Mouse (Mus musculus) layer of hippocampus, postnatal 25 days (tissue): ENCODE measurements around the gene Usp33. TPM values are rescaled to one million over a fixed set of nuclear protein-coding genes. Genes with fewer than 3 reads are reported as not detected.
"Not testable (repeated sequence)": the region's sequence is repeated elsewhere in the genome, so short reads cannot be mapped to it uniquely, and the experiment has no call there.

Source experiments
- DNase-seq, 2 experiments: peaks; one replicate each; pipeline ENCODE4 v3.0.0; 2022; ENCODE audit warnings: mixed read lengths in 2 of 2, low spot score in 1 of 2; ENCODE audit errors: extremely low spot score in 1 of 2
- total RNA-seq, 2 experiments: library from RNA; stranded (reverse); gene quantifications; 2 replicates each; pipeline ENCODE4 v1.2.3; 2021

Gene Usp33
- total RNA-seq = 100 to 1,000 TPM; 116 to 123 TPM

GRCm38 (mm10) chr3:152345732-152346632, at the start of gene Usp33:
Gene Usp33, plus strand, starts transcription at chr3:152346478.
- peak; percentile 87 to 89 for DNase-seq

DNA sequence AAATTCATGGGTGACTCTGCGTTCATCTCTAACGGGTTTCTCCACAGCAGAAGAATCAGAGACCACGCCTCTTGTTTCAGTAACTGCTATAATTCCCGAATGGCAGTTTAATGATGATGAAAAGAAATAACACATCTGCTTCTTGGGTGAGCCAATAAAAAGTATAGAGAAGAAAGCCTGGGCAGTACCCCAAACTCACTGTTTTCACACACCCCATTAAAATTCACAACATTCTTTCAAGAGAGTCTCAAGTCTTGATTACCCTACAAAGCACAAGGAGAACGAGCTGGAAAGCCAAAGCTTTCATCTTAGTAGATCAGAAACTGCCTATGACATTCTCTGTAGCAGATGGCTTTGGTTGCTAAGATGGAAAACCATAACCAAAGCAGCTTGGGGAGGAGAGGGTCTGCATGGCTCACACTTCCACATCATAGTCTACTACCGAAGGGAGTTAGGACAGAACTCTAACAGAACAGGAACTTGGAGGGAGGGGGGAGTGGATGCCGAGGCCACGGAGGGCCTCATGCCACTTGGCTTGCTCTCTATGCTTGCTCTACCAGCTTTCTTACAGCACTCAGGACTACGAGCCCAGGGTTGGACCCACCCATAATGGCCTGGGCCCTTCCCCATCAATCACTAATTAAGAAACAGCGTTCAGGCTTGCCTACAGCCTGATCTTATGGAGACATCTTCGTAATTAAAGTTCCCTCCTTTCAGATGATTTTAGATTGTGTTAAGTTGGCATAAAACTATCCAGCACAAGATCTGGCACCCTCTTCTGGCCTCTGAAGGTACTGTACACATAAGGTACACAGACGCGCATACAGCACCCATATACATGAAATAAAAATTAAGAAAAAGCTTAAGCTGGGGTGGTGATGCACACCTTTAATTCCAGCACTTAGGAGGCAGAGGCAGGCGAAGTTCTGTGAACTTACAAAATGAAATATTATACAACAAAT, 45.6 kb upstream of the Usp33 start:
- no peak for DNase-seq

- no peak for DNase-seq
Measured at GRCm38 (mm10) chr3:152302991-152303390, 43.3 kb upstream of the Usp33 start.

GRCm38 (mm10) chr3:152304093-152304815, 42.0 kb upstream of the Usp33 start:
- no peak for DNase-seq

DNA sequence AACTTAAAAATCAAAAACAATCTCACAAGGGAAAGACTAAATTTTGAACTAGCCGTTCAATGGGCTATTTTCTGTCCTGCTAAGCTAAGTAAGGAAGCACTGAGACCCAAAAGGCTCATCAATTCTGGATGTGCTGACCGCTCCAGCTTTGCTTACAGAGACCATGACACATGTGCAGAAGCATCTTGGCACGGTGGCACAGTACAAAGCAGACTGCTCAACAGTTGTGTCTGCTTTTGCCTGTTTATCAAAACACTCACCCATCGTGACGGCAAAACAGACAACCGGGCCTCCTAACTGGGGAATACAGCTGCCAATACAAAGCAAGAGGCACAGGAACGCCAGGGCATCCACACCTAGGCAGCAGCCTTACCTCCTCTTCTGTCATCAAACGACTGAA, 41.2 kb upstream of the Usp33 start:
- no peak for DNase-seq

- DNase-seq = no peak
Measured at GRCm38 (mm10) chr3:152305971-152306370, 40.3 kb upstream of the Usp33 start.

- DNase-seq = no peak
Measured at GRCm38 (mm10) chr3:152308485-152309249, 37.6 kb upstream of the Usp33 start.

GRCm38 (mm10) chr3:152309250-152309645, 37.0 kb upstream of the Usp33 start:
- DNase-seq = no peak

DNA sequence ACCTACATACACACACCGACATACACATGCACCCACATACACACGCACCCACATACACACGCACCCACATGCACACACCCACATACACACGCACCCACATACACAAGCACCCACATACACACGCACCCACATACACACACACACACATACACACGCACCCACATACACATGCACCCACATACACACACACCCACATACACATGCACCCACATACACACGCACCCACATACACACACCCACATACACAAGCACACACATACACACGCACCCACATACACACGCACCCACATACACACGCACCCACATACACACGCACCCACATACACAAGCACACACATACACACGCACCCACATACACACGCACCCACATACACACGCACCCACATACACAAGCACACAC, 31.6 kb upstream of the Usp33 start:
- not testable (repeated sequence) for DNase-seq

DNA sequence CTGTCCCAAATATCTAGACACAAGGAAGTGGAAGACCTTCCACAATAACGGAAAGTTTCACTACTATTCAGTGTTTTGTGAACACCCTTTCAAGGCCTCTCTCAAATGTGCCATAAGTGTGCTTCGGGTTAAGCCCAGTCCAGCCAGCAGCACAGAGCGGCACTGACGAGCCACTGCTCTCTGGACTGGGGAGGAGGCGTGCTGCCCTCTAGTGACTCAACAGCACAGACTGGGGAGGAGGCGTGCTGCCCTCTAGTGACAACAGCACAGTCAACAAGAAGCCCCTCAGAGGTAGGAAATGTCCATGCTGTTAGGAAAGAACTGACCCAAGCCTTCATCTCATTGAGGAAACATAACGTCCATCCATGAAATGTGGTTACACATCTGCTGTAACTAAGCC, 30.7 kb upstream of the Usp33 start:
- peak; percentile 28 to 64 for DNase-seq

DNA sequence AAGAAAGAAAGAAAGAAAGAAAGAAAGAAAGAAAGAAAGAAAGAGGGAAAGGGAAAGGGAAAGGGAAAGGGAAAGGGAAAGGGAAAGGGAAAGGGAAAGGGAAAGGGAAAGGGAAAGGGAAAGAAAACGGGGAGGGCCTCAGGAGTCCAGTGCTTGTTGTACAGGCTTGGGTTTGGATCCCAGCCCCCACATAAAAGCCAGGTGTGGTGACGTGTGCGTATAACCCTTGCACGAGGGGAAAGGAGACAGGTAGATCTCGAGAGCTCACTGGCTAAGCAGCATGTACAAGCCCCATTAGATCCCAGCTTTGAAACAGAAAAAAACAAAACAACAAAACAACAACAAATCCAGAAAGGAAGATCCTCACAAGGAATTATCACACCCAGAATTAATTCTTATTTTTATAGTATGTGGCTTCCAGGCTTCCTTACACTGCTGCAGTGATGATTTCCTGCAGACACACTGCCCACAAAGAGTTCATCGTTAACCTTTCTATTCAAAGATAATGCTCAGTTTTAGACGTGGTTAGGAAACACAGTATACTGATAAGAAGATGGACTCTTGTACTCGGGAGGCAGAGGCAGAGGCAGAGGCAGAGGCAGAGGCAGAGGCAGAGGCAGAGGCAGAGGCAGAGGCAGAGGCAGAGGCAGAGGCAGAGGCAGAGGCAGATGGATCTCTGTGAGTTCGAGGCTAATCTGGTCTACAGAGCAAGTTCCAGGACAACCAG, 29.7 kb upstream of the Usp33 start:
- DNase-seq = not testable (repeated sequence)

GRCm38 (mm10) chr3:152320972-152321645, 25.2 kb upstream of the Usp33 start:
- no peak for DNase-seq

DNA sequence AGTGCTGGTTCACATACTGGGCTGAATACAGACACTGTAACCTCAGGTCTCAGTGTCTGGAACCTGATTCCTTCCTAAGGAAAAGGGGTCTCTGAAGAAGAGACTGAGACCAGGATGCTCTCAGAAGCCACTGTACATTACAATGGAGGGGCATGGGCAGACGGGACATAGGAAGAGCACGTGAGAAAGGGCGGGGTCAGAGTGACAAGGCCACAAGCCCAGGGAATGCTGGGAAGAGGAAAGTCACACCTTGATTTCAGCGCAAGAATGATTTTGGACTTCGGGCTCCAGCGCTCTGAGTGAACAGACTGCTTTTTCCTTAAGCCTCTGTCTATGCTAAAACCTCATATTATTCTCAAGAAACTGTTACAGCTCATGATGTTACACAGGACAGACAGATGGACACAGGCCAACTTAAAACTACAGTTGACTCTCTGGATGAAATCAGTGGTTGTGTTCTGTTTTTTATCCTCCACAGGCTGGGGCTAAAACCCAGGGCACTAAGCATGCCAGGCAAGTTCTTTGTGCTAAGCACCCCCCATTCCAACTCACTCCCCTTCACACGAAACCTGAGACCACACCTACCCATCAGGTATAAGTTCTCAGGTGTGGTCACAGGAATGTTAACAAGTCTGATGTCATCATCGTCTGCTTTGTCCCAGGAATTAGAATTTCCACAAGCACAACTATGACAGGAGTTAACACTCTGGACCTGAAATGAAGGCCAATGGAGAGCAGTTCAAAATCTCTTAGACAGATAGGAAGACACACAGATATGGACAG, 24.3 kb upstream of the Usp33 start:
- DNase-seq = no peak

DNA sequence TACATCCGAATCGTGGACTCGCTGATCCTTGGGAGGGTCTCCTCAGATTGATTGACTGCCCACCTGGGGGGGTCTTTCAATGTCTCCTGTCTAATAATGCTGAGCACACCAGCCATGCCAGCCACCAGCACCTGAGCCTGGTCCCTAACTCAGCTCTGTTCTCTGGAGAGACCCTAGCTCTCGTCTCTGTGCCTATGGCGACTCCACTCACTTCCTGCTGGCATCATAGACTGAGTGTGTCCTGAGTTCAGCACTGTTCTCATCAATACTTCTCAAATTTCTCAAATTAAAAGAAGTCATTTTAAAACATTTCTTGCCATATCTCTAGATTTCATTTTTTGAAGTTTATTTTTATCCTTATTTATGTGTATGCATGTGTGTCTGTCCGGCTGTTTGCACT, 14.2 kb upstream of the Usp33 start:
- no peak for DNase-seq

- DNase-seq = no peak
Measured at GRCm38 (mm10) chr3:152332545-152333300, 13.6 kb upstream of the Usp33 start.

GRCm38 (mm10) chr3:152333641-152334040, 12.6 kb upstream of the Usp33 start:
- no peak for DNase-seq

GRCm38 (mm10) chr3:152336085-152336484, 10.2 kb upstream of the Usp33 start:
- no peak for DNase-seq
